Mouse (Mus musculus) liver, embryonic 14.5 days (tissue): Measurements from ENCODE around the gene Elf5. TPM values are rescaled to one million over a fixed set of nuclear protein-coding genes. Genes with fewer than 3 reads are reported as not detected.

Experiments
- ATAC-seq: fragments of 200-750 bp; cut with Nextera tagmentation; 2 replicates; pipeline ENCODE4 v1.8.0; 2017; ENCODE audit warnings: moderate number of reproducible peaks, mild to moderate bottlenecking, moderate library complexity; ENCODE audit not compliant: insufficient read depth
- DNase-seq, 3 experiments: peaks; one replicate each; pipeline ENCODE4 v3.0.0-alpha.2; 2012 to 2013; ENCODE audit warnings: low read depth in 3 of 3, low spot score in 3 of 3
- H3K27ac ChIP-seq: fragments of 300-500 bp; sonication (generic); 2 replicates; pipeline ENCODE4 v1.5.1; 2014; ENCODE audit warnings: moderate library complexity, mild to moderate bottlenecking, control low read depth, inconsistent platforms
- H3K27me3 ChIP-seq: fragments of 300-500 bp; sonication (generic); 2 replicates; pipeline ENCODE4 v1.6.1; 2014; ENCODE audit warnings: mild to moderate bottlenecking, low read length, moderate library complexity; ENCODE audit not compliant: control insufficient read depth, insufficient read depth
- H3K36me3 ChIP-seq: fragments of 300-500 bp; sonication (generic); replicated peaks from 2 replicates; pipeline ENCODE4 v1.6.1; 2014; ENCODE audit warnings: low read depth; ENCODE audit not compliant: control insufficient read depth, insufficient read depth
- H3K4me1 ChIP-seq, 2 experiments: fragments of 200-500 bp in 1 of 2; fragments of 300-500 bp in 1 of 2; sonication (generic) in 1 of 2; replicated peaks; 2 replicates each; pipeline ENCODE4 v1.6.1; 2012 to 2014; ENCODE audit warnings: antibody characterized with exemption in 1 of 2, inconsistent platforms in 1 of 2, low read length in 1 of 2; ENCODE audit not compliant: control insufficient read depth in 2 of 2, insufficient read depth in 2 of 2
- H3K4me2 ChIP-seq: fragments of 300-500 bp; sonication (generic); 2 replicates; pipeline ENCODE4 v1.6.1; 2014; ENCODE audit warnings: low read depth, mild to moderate bottlenecking, control low read depth, moderate library complexity
- H3K4me3 ChIP-seq, 2 experiments: fragments of 200-500 bp in 1 of 2; fragments of 300-500 bp in 1 of 2; sonication (generic) in 1 of 2; 2 replicates each; pipeline ENCODE4 v1.5.1; 2012 to 2014; ENCODE audit warnings: low read depth in 2 of 2, low read length in 2 of 2, mild to moderate bottlenecking in 2 of 2, control low read depth in 1 of 2, inconsistent platforms in 1 of 2, moderate library complexity in 1 of 2; ENCODE audit not compliant: insufficient read depth in 1 of 2
- H3K9ac ChIP-seq: fragments of 300-500 bp; sonication (generic); replicated peaks from 2 replicates; pipeline ENCODE4 v1.6.1; 2014; ENCODE audit warnings: mild to moderate bottlenecking, control low read depth, moderate library complexity
- H3K9me3 ChIP-seq: fragments of 300-500 bp; sonication (generic); 2 replicates; pipeline ENCODE4 v1.6.1; 2016; ENCODE audit warnings: low read length, mixed read lengths; ENCODE audit not compliant: control insufficient read depth
- CTCF ChIP-seq: IDR thresholded peaks from 2 replicates; pipeline ENCODE4 v1.5.1; 2016; ENCODE audit warnings: antibody characterized with exemption, low read depth, control low read depth
- EP300 ChIP-seq: IDR thresholded peaks from 2 replicates; pipeline ENCODE4 v1.6.1; 2016; ENCODE audit warnings: antibody characterized with exemption, low read depth
- WGBS: fragments of 180-500 bp; shearing (Covaris S2); extraction: QIAGEN DNeasy Blood & Tissue Kit; methylation state at CpG from one replicate; pipeline ENCODE4 v1.1.7; 2014; ENCODE audit not compliant: insufficient replicate concordance; 5-methylcytosine and 5-hydroxymethylcytosine counted together
- polyA plus RNA-seq, 2 experiments: library from polyadenylated mRNA; depleted of rRNA in 1 of 2; stranded (reverse) in 1 of 2; unstranded in 1 of 2; fragments of >200 nt; fragmentation: Nextera tagmentation in 1 of 2; extraction: Ambion mirVana in 1 of 2; gene quantifications; 2 replicates each; pipeline versions ENCODE4 v1.2.1 to v1.2.3; 2012 to 2014

Elf5 gene
- polyA plus RNA-seq, 2 experiments, result 0.03 TPM; not detected in 1

- H3K36me3 ChIP-seq, result peaks cover 42% of the 10 kb centered on the region
- DNase-seq, result no peak
- H3K9me3 ChIP-seq, result no peaks in the 10 kb centered on the region
- 33% methylated on average over 11 of the region's 11 CpGs for WGBS
- TF ChIP-seq CTCF, result no peak
- TF ChIP-seq EP300, result no peak
- no peak overlapping the region for H3K9ac ChIP-seq
- H3K4me3 ChIP-seq, result no peak overlapping the region
- ATAC-seq, result no peak
- no peak overlapping the region for H3K27ac ChIP-seq
- H3K4me1 ChIP-seq, result peaks cover 29 to 44% of the 10 kb centered on the region in 2 experiments
- no peak overlapping the region for H3K4me2 ChIP-seq
- H3K27me3 ChIP-seq, result no peaks in the 10 kb centered on the region
Measured at GRCm38 (mm10) chr2:103476657-103477056, 65.2 kb downstream of the Elf5 start.

GRCm38 (mm10) chr2:103477456-103477855 is 66.0 kb downstream of the Elf5 start:
- H3K4me3 ChIP-seq, result no peak overlapping the region
- TF ChIP-seq CTCF (no peak), EP300 (no peak)
- peaks cover 36 to 50% of the 10 kb centered on the region in 2 experiments for H3K4me1 ChIP-seq
- H3K4me2 ChIP-seq, result 0 out of 2 replicates have a peak overlapping the region, but pooled peaks have one; percentile 13
- H3K9me3 ChIP-seq, result no peaks in the 10 kb centered on the region
- H3K9ac ChIP-seq, result no peak overlapping the region; the same call in 1 of the 2 replicates
- WGBS, result 56% methylated on average over 4 of the region's 4 CpGs
- DNase-seq, result no peak
- H3K27ac ChIP-seq, result no peak overlapping the region
- no peaks in the 10 kb centered on the region for H3K27me3 ChIP-seq
- H3K36me3 ChIP-seq, result peaks cover 48% of the 10 kb centered on the region
- ATAC-seq, result no peak

GRCm38 (mm10) chr2:103478326-103478725 is 66.8 kb downstream of the Elf5 start:
- H3K9me3 ChIP-seq, result no peaks in the 10 kb centered on the region
- 88% methylated on average over 3 of the region's 3 CpGs for WGBS
- H3K4me3 ChIP-seq, result no peak overlapping the region
- peaks cover 43% of the 10 kb centered on the region for H3K36me3 ChIP-seq
- TF ChIP-seq EP300 (no peak), CTCF (no peak)
- H3K27me3 ChIP-seq, result no peaks in the 10 kb centered on the region
- peaks cover 43 to 57% of the 10 kb centered on the region in 2 experiments for H3K4me1 ChIP-seq
- no peak overlapping the region for H3K9ac ChIP-seq
- DNase-seq (no peak), ATAC-seq (no peak)
- H3K27ac ChIP-seq, result no peak overlapping the region
- H3K4me2 ChIP-seq, result no peak overlapping the region

GRCm38 (mm10) chr2:103480240-103480639 is 68.8 kb downstream of the Elf5 start:
- 19% methylated on average over 8 of the region's 8 CpGs for WGBS
- DNase-seq (peak; percentile 81 to 87 (median 82)), ATAC-seq (peak; percentile 56)
- H3K9me3 ChIP-seq, result no peaks in the 10 kb centered on the region
- peak overlapping the region; percentile 16 to 45 for H3K4me3 ChIP-seq
- TF ChIP-seq CTCF, result no peak
- peak; percentile 62 for TF ChIP-seq EP300
- H3K4me2 ChIP-seq, result peak overlapping the region; percentile 83
- H3K36me3 ChIP-seq, result peaks cover 25% of the 10 kb centered on the region
- peak overlapping the region; percentile 85 for H3K27ac ChIP-seq
- peak overlapping the region; percentile 55 for H3K9ac ChIP-seq
- H3K27me3 ChIP-seq, result no peaks in the 10 kb centered on the region
- peaks cover 47 to 58% of the 10 kb centered on the region in 2 experiments for H3K4me1 ChIP-seq

- Histone ChIP-seq H3K4me2 (peak overlapping the region; percentile 83), H3K27me3 (no peaks in the 10 kb centered on the region), H3K36me3 (peaks cover 19% of the 10 kb centered on the region), H3K9ac (peak overlapping the region; percentile 55), H3K27ac (peak overlapping the region; percentile 85), H3K4me3 (peak overlapping the region in 1 of 2 experiments; percentile 45; a peak in 2 of 4 replicates), H3K4me1 (peaks cover 47 to 58% of the 10 kb centered on the region in 2 experiments), H3K9me3 (no peaks in the 10 kb centered on the region)
- no peak for DNase-seq
- no peak for ATAC-seq
- WGBS, result 73% methylated on average over 4 of the region's 4 CpGs
- TF ChIP-seq CTCF (no peak), EP300 (no peak)
Measured at GRCm38 (mm10) chr2:103480871-103481270, 69.4 kb downstream of the Elf5 start.
